Mouse (Mus musculus): Measurements from ENCODE around the gene Tex19.1. TPM values are rescaled to one million over a fixed set of nuclear protein-coding genes. Genes with fewer than 3 reads are reported as not detected.

The Tex19.1 gene
- not detected in 2 replicates for polyA plus RNA-seq (2015; fragmentation: Nextera tagmentation; extraction: Ambion mirVana)

GRCm38 (mm10) chr11:121145865-121146264 is at the start of gene Tex19.1:
Tex19.1 (plus strand) TSS chr11:121146143.

GRCm38 (mm10) chr11:121118577-121118976 is 27.4 kb upstream of the Tex19.1 start, which contains the start of gene Tex19.2:
Tex19.2 (minus strand) TSS chr11:121118677.

GRCm38 (mm10) chr11:121159971-121160370 is 14.0 kb downstream of the Tex19.1 start, which contains the start of gene Uts2r:
Uts2r (plus strand) TSS chr11:121160271.

Other genes with a start within 250 kb of the Tex19.1 start
- 2.4 and 3.1 TPM in 2 replicates for gene Ccdc57, start 213.3 kb upstream of the Tex19.1 start, polyA plus RNA-seq (2015; fragmentation: Nextera tagmentation; extraction: Ambion mirVana)
- gene Slc16a3, start 197.7 kb upstream of the Tex19.1 start, polyA plus RNA-seq (2015; fragmentation: Nextera tagmentation; extraction: Ambion mirVana) = 30.7 and 31.2 TPM in 2 replicates
- 45.4 and 51.5 TPM in 2 replicates for gene Csnk1d, start 154.8 kb upstream of the Tex19.1 start, polyA plus RNA-seq (2015; fragmentation: Nextera tagmentation; extraction: Ambion mirVana)
- gene Cd7, start 106.7 kb upstream of the Tex19.1 start, polyA plus RNA-seq (2015; fragmentation: Nextera tagmentation; extraction: Ambion mirVana) = 4.1 and 7.0 TPM in 2 replicates
- gene Sectm1b, start 82.6 kb upstream of the Tex19.1 start, polyA plus RNA-seq (2015; fragmentation: Nextera tagmentation; extraction: Ambion mirVana) = 0.19 and 0.29 TPM in 2 replicates
- gene Sectm1a, start 64.9 kb upstream of the Tex19.1 start, polyA plus RNA-seq (2015; fragmentation: Nextera tagmentation; extraction: Ambion mirVana) = 0.16 TPM in 1 of 2 replicates, not detected in the other
- gene Tex19.2, start 27.5 kb upstream of the Tex19.1 start, polyA plus RNA-seq (2015; fragmentation: Nextera tagmentation; extraction: Ambion mirVana) = 0.06 TPM in 1 of 2 replicates, not detected in the other
- gene Uts2r, start 14.1 kb downstream of the Tex19.1 start, polyA plus RNA-seq (2015; fragmentation: Nextera tagmentation; extraction: Ambion mirVana) = not detected in 2 replicates
- 3.8 TPM in 2 replicates for gene Hexdc, start 58.3 kb downstream of the Tex19.1 start, polyA plus RNA-seq (2015; fragmentation: Nextera tagmentation; extraction: Ambion mirVana)
- 14.7 and 15.4 TPM in 2 replicates for gene Ogfod3, start 58.6 kb downstream of the Tex19.1 start, polyA plus RNA-seq (2015; fragmentation: Nextera tagmentation; extraction: Ambion mirVana)
- gene Cybc1, start 83.2 kb downstream of the Tex19.1 start, polyA plus RNA-seq (2015; fragmentation: Nextera tagmentation; extraction: Ambion mirVana) = 28.1 and 31.3 TPM in 2 replicates
- 56.7 and 66.8 TPM in 2 replicates for gene Narf, start 91.1 kb downstream of the Tex19.1 start, polyA plus RNA-seq (2015; fragmentation: Nextera tagmentation; extraction: Ambion mirVana)
- 4.7 and 5.0 TPM in 2 replicates for gene Foxk2, start 113.8 kb downstream of the Tex19.1 start, polyA plus RNA-seq (2015; fragmentation: Nextera tagmentation; extraction: Ambion mirVana)
- 26.8 and 35.3 TPM in 2 replicates for gene Wdr45b, start 208.3 kb downstream of the Tex19.1 start, polyA plus RNA-seq (2015; fragmentation: Nextera tagmentation; extraction: Ambion mirVana)
- gene Rab40b, start 242.1 kb downstream of the Tex19.1 start, polyA plus RNA-seq (2015; fragmentation: Nextera tagmentation; extraction: Ambion mirVana) = 1.3 and 2.7 TPM in 2 replicates